Mouse (Mus musculus) olfactory bulb, adult 2 months (tissue): Measurements from ENCODE around the gene Dusp5.

Experiments
- CTCF ChIP-seq: fragments of 200-500 bp; IDR thresholded peaks from 2 replicates; pipeline ENCODE4 v1.5.1; 2012; ENCODE audit warnings: low read depth, mild to moderate bottlenecking, low read length, moderate library complexity; ENCODE audit not compliant: insufficient read depth
- POLR2A ChIP-seq: fragments of 200-500 bp; IDR thresholded peaks from 2 replicates; pipeline ENCODE4 v1.6.1; 2012; ENCODE audit warnings: mild to moderate bottlenecking, low read depth, low read length, moderate library complexity; ENCODE audit not compliant: insufficient read depth

GRCm38 (mm10) chr19:53482093-53482492 lies 46.8 kb upstream of the Dusp5 start:
- no peak for TF ChIP-seq POLR2A
- no peak for TF ChIP-seq CTCF
